Mouse (Mus musculus): ENCODE measurements around the gene Cdk15. TPM values are rescaled to one million over a fixed set of nuclear protein-coding genes. Genes with fewer than 3 reads are reported as not detected.

The Cdk15 gene
- total RNA-seq, 2 experiments from 2014 or later, result 0.17 to 0.56 TPM

DNA sequence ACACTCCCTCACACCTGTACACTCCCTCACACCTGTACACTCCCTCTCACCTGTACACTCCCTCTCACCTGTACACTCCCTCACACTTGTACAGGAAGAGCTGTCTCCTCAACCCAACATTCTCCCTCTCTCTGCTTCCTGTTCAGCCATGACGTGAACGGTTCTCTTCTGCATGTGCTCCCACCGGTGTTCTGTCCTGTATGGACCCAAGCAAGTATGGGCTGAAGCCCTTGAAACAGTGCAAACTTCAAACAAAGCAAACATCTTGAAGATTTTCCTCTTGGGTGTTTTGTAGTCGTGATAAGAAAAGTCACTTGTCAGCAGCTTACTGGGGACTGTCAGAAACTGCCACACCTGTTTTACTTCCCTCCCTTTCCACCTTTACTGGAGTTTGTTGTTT lies 144.5 kb downstream of the Cdk15 start:
- DNase-seq (ENCODE audit: extremely low spot score in 1 of 2, low spot score in 1 of 2), result no peak

Other genes starting within 250 kb of the Cdk15 start
- not detected for gene C2cd6, start 162.0 kb upstream of the Cdk15 start, total RNA-seq (2021)
- gene Tmem237, start 136.5 kb upstream of the Cdk15 start, total RNA-seq (2021), result 10 to 100 TPM; 27.9 to 29.2 TPM
- 1 to 10 TPM; 1.2 to 1.9 TPM for gene Mpp4, start 93.5 kb upstream of the Cdk15 start, total RNA-seq (2021)
- 10 to 100 TPM; 50.7 to 57.3 TPM for gene Als2, start 19.7 kb upstream of the Cdk15 start, total RNA-seq (2021)
- 1 to 10 TPM; 5.5 to 6.1 TPM for gene Fzd7, start 225.5 kb downstream of the Cdk15 start, total RNA-seq (2021)

Data from layer of hippocampus, postnatal 25 days (tissue).